Mouse (Mus musculus) testis, adult 2 months (tissue): ENCODE data around the gene Rsph14. TPM values are rescaled to one million over a fixed set of nuclear protein-coding genes. Genes with fewer than 3 reads are reported as not detected.

Source experiments
- H3K27ac ChIP-seq: fragments of 200-500 bp; 2 replicates; pipeline ENCODE4 v1.5.1; 2012; ENCODE audit warnings: low read depth, low read length; ENCODE audit not compliant: control insufficient read depth, insufficient read depth
- H3K27me3 ChIP-seq: fragments of 200-500 bp; 2 replicates; pipeline ENCODE4 v1.6.1; 2012; ENCODE audit warnings: mild to moderate bottlenecking, low read length, moderate library complexity; ENCODE audit not compliant: control insufficient read depth, insufficient read depth
- H3K36me3 ChIP-seq: fragments of 200-500 bp; 2 replicates; pipeline ENCODE4 v1.6.1; 2012; ENCODE audit warnings: mild to moderate bottlenecking, low read length; ENCODE audit not compliant: control insufficient read depth, insufficient read depth
- H3K4me1 ChIP-seq: fragments of 200-500 bp; 2 replicates; pipeline ENCODE4 v1.6.1; 2012; ENCODE audit warnings: low read length; ENCODE audit not compliant: control insufficient read depth, insufficient read depth
- H3K4me3 ChIP-seq: fragments of 200-500 bp; 2 replicates; pipeline ENCODE4 v1.5.1; 2012; ENCODE audit warnings: low read depth, mild to moderate bottlenecking, low read length, moderate library complexity, mixed read lengths; ENCODE audit not compliant: control insufficient read depth
- CTCF ChIP-seq: fragments of 200-500 bp; IDR thresholded peaks from 2 replicates; pipeline ENCODE4 v1.5.1; 2012; ENCODE audit warnings: low read depth, mild to moderate bottlenecking, inconsistent platforms, low read length, moderate library complexity; ENCODE audit not compliant: control insufficient read depth, insufficient read depth, insufficient replicate concordance
- POLR2A ChIP-seq: fragments of 200-500 bp; IDR thresholded peaks from 2 replicates; pipeline ENCODE4 v1.6.1; 2012; ENCODE audit warnings: low read depth, mild to moderate bottlenecking, inconsistent platforms, low read length, moderate library complexity; ENCODE audit not compliant: control insufficient read depth
- polyA plus RNA-seq: library from polyadenylated mRNA; depleted of rRNA; stranded (reverse); fragments of >200 nt; gene quantifications from 2 replicates; pipeline ENCODE4 v1.2.3, GENCODE M21; 2012

The Rsph14 gene
- polyA plus RNA-seq, 1 experiment, result 43.4 TPM

- no peak overlapping the region for H3K27ac ChIP-seq
- H3K4me3 ChIP-seq, result no peak overlapping the region
- TF ChIP-seq POLR2A (no peak), CTCF (no peak)
- no peaks in the 10 kb centered on the region for H3K4me1 ChIP-seq
- no peaks in the 10 kb centered on the region for H3K27me3 ChIP-seq
- H3K36me3 ChIP-seq, result no peaks in the 10 kb centered on the region
These were observed 37.0 kb downstream of the Rsph14 start for GRCm38 (mm10) chr10:74995377-74995776.

GRCm38 (mm10) chr10:74994863-74995262, 37.5 kb downstream of the Rsph14 start:
- Histone ChIP-seq H3K27ac (no peak overlapping the region), H3K4me1 (no peaks in the 10 kb centered on the region), H3K4me3 (no peak overlapping the region), H3K27me3 (no peaks in the 10 kb centered on the region), H3K36me3 (no peaks in the 10 kb centered on the region)
- TF ChIP-seq POLR2A, result no peak
- TF ChIP-seq CTCF, result no peak

- TF ChIP-seq CTCF (no peak), POLR2A (no peak)
- no peaks in the 10 kb centered on the region for H3K27me3 ChIP-seq
- H3K4me1 ChIP-seq, result no peaks in the 10 kb centered on the region
- H3K27ac ChIP-seq, result no peak overlapping the region
- no peak overlapping the region for H3K4me3 ChIP-seq
- H3K36me3 ChIP-seq, result no peaks in the 10 kb centered on the region
These were observed 41.6 kb downstream of the Rsph14 start for GRCm38 (mm10) chr10:74990584-74991322.

- H3K4me1 ChIP-seq, result no peaks in the 10 kb centered on the region
- H3K36me3 ChIP-seq, result no peaks in the 10 kb centered on the region
- TF ChIP-seq POLR2A (no peak), CTCF (no peak)
- H3K27me3 ChIP-seq, result no peaks in the 10 kb centered on the region
- no peak overlapping the region for H3K4me3 ChIP-seq
- no peak overlapping the region for H3K27ac ChIP-seq
These were observed 42.6 kb downstream of the Rsph14 start for GRCm38 (mm10) chr10:74989814-74990213.

GRCm38 (mm10) chr10:74987698-74988470, 44.5 kb downstream of the Rsph14 start:
- no peak for TF ChIP-seq CTCF
- TF ChIP-seq POLR2A, result no peak
- no peaks in the 10 kb centered on the region for H3K36me3 ChIP-seq
- H3K4me1 ChIP-seq, result no peaks in the 10 kb centered on the region
- H3K4me3 ChIP-seq, result no peak overlapping the region; the same call in 1 of the 2 replicates
- H3K27ac ChIP-seq, result no peak overlapping the region
- H3K27me3 ChIP-seq, result no peaks in the 10 kb centered on the region

- no peak overlapping the region for H3K27ac ChIP-seq
- H3K4me1 ChIP-seq, result no peaks in the 10 kb centered on the region
- no peaks in the 10 kb centered on the region for H3K36me3 ChIP-seq
- TF ChIP-seq POLR2A, result no peak
- 0 out of 2 replicates have a peak, but pooled peaks have one; percentile 5 for TF ChIP-seq CTCF
- no peaks in the 10 kb centered on the region for H3K27me3 ChIP-seq
- H3K4me3 ChIP-seq, result no peak overlapping the region
These were observed 49.2 kb downstream of the Rsph14 start for GRCm38 (mm10) chr10:74983176-74983575.

- Histone ChIP-seq H3K4me1 (no peaks in the 10 kb centered on the region), H3K27me3 (no peaks in the 10 kb centered on the region), H3K36me3 (no peaks in the 10 kb centered on the region), H3K27ac (no peak overlapping the region), H3K4me3 (no peak overlapping the region)
- no peak for TF ChIP-seq POLR2A
- TF ChIP-seq CTCF, result no peak
These were observed 51.2 kb downstream of the Rsph14 start for GRCm38 (mm10) chr10:74981159-74981558.
